Mouse (Mus musculus) ovary, adult 18-20 months (tissue): ENCODE results near the gene Eif2b3.

Experiments used
- DNase-seq: peaks from one replicate; pipeline ENCODE4 v3.0.0; 2022; ENCODE audit warnings: low spot score, mixed read lengths

Eif2b3 gene

DNA sequence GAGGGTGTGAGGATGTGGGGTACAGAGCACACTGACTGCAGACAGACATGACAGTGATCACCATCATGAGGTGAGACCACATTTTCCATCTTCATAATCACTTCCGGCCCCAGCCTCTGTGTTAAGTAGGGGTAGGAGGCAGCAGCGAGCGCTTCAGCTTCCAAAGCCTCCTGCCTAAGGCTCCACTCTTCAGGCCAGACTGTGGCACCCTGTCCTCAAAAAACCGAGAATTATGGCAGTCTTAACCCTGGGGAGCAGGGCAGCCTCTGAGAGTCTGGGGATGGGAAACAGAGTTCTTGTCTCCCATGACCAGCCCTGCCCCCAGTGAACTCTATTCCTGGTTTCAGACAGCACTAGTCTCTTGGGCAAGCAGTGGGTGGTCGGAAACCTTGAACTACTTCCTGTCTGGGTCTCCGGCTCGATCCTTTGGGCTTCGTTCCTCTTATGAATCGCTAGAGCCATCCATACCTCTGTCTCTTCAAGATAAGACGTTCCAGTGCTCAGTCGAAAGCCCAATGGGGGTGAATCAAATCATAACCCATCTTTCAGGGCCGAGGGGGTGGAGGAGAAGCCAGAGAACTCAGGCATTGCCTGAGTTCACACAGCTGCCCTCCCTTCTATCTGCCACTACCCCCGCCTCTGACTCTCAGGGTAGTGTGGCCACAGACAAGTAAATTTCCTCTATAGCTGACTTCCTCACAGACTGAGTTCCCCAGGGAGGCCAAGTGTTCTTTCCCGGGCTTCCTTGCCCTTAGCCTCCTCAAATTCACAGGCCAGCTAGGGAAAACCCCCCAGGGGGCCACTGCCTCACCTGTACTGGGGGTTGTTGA is 105.5 kb downstream of the Eif2b3 start:
- DNase-seq = no peak

GRCm38 (mm10) chr4:117125348-117125909 is 106.2 kb downstream of the Eif2b3 start, which contains the start of gene Btbd19:
Gene Btbd19, minus strand, starts transcription at chr4:117125725.
- peak; percentile 63 for DNase-seq

- peak; percentile 69 for DNase-seq
Observed at GRCm38 (mm10) chr4:117125910-117126674, 106.9 kb downstream of the Eif2b3 start.

DNA sequence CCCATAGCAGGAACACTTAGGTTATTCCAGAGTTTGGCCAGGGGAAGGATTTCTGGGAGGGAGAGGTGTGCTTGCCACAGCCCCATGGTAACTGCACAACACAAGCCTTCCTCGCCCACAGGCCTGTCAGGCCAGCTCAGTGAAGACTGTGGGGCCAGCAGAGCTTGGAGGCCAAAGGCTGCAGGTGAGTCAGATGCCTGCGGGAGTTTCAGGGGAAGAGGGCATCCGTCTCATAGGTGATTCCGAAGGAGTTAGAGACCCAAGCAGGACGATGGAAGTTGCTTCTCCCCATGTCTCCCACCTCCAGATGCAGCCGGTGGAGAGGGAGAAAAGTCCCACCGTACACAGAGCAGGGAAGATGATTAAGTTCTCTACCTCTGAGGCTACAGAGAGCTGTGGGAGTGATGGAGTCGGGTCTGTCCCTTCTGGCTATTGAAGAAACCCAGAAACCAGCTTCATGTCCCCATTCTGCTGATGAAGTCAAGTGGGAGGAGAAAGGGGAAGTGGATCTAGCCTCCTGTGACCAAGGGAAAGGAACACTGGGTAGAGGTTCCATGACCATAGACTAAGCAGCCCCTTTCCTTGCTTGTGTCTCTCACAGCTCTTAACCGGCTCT is 107.6 kb downstream of the Eif2b3 start, which contains the start of gene Tctex1d4:
Gene Tctex1d4 (plus strand): TSS at position 120 of the 616 bp plus-strand sequence.
- no peak for DNase-seq

- DNase-seq = no peak
Observed at GRCm38 (mm10) chr4:117127991-117128686, 108.9 kb downstream of the Eif2b3 start.

DNA sequence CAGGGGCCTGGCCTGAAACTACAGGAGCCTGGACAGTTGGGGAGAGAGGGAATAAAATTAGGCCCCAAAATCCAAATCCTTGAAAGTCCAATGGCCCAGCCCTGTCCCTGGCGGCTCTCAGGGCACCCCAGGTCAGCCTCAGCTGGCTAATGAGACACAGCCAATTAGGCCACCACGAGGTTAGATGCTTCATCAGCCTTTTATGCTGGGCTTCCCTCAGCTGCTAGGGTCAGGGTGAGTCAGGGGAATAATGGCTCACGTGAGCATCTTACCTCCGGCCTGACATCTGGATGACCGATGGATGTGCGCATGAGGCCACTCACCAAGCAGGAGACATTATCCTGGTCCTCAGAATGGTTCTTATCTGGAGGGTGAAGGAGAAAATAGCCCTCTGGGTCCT is 111.6 kb downstream of the Eif2b3 start:
- no peak for DNase-seq

- no peak for DNase-seq
Observed at GRCm38 (mm10) chr4:117131198-117131597, 112.0 kb downstream of the Eif2b3 start.

- no peak for DNase-seq
Observed at GRCm38 (mm10) chr4:117131890-117132793, 112.9 kb downstream of the Eif2b3 start.

- no peak for DNase-seq
Observed at GRCm38 (mm10) chr4:117132794-117133143, 113.6 kb downstream of the Eif2b3 start.

DNA sequence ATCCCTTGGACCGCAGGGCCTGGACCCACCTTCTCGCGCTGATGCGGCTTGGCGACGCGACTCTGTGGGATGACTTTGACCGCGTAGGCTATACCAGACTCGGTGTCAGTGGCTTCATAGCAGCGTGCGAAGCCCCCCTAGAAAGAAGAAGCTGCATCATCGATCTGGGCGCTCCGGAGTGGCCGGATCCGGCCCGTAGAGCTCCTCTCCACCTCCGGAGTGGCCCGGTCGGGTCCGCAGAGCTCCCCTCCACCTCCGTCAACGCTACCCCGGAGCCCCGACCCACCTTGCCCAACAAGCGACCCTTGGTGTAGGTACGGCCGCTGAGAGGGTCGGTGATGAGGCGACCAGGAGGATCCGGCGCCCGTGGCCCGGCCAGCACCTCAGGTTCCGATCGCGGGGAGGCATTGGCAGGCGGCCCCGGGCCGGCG is 114.2 kb downstream of the Eif2b3 start:
- DNase-seq = no peak

GRCm38 (mm10) chr4:117133817-117134600 is 114.8 kb downstream of the Eif2b3 start, which contains the start of gene Plk3:
Gene Plk3, minus strand, starts transcription at chr4:117133963.
- peak; percentile 93 for DNase-seq

- no peak for DNase-seq
Observed at GRCm38 (mm10) chr4:117134601-117134995, 115.4 kb downstream of the Eif2b3 start.

- DNase-seq = no peak
Observed at GRCm38 (mm10) chr4:117136034-117136433, 116.8 kb downstream of the Eif2b3 start.
